Mouse (Mus musculus) effector memory CD4-positive, alpha-beta T cell, adult 5 months (primary cell): ENCODE results near the gene Gprin3. TPM values are rescaled to one million over a fixed set of nuclear protein-coding genes. Genes with fewer than 3 reads are reported as not detected.

Experiments
- polyA plus RNA-seq: library from polyadenylated mRNA; unstranded; fragments of 100-300 nt; shearing (Covaris generic); gene quantifications from one replicate; pipeline ENCODE4 v1.2.1, GENCODE M21; 2017

Gene Gprin3
- 24.0 TPM for polyA plus RNA-seq

DNA sequence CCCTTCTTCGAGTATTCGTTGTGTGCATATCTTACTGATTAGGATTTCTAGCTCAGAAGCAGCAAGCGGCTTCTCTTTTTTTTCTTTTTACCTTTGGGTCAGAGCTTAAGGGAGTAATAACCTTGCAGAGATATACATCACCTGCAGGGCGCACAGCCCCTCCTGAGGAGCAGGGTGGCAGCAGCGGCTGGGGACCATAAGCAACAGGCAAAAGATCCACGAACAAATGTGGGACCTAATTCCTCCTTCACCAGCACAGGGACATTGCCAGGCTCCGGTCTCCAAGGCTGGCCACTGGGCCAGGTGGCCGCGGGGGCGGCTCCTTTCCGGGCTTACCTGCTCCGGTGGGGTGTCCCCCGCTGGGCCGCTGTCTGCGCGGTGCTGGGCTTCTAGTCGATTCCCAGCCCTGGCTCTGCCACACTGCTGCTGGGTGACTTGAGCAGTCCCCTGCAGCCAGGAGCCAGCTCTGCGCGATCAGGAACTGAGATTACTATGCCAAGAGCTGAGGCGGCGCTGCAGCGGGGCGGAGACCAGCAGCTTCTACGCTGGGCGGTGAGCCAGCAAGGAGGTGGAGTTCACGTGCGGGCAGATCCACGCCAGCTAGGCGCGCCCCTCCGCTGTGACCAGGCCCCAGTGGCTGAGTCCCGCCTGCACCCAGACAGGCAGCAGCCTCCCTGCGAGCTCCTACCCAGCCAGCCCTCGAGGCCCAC is at the start of gene Gprin3:
Gene Gprin3 (minus strand): TSS at position 471 of the 710 bp plus-strand sequence.

Other genes starting within 250 kb of the Gprin3 start
- gene Tigd2, start 217.4 kb downstream of the Gprin3 start, polyA plus RNA-seq, result 25.6 TPM